In genomic region chr6:90588113-90588512, GRCm38 (mm10) we compare ENCODE assay signal across 21 mouse cellular contexts. TPM values are rescaled to one million over a fixed set of nuclear protein-coding genes. Genes with fewer than 3 reads are reported as not detected.
A peak's percentile ranks its signal among the peaks of the same experiment; 100 is the strongest.
DNase-seq lines count a peak whose midpoint lies in the region; ATAC-seq lines count a peak whose summit lies in the region.
"Had no signal": no experiment of that assay in that cellular context is flagged by ENCODE, and none has a peak within 500 bp of the region (broad histone marks: within the 10 kb centered on the region; RNA-seq: fewer than 3 reads in every experiment).

No protein-coding gene starts in this region.

- DNase-seq in gastrocnemius, adult 8-10 months (ENCODE audit: low spot score in 2 of 2) = peak; percentile 35 to 40
- no peak for DNase-seq in gastrocnemius, postnatal 14 days
- DNase-seq in lung, postnatal 36 days = peak; percentile 15
- DNase-seq in lung, postnatal 14 days = no peak
- DNase-seq in embryonic facial prominence, embryonic 14.5 days (ENCODE audit: low spot score) = peak; percentile 43
- DNase-seq in heart, adult 9 months (ENCODE audit: low spot score in 2 of 2) = no peak
- no peak for DNase-seq in spleen, adult 18-20 months
- DNase-seq: adrenal gland, postnatal 25 days; B cell, adult 2 months; cerebellum, adult 18-20 months; cerebellum, adult 9-11 months; cerebellum, postnatal 36 days; heart, postnatal 36 days had no signal

- no peak overlapping the region for H3K27ac ChIP-seq in embryonic facial prominence, embryonic 14.5 days (replicated peaks; ENCODE audit: low read depth, low read length)
- H3K27ac ChIP-seq: forebrain, embryonic 12.5 days; heart, embryonic 13.5 days; hindbrain, embryonic 15.5 days had no signal

- no peak overlapping the region for H3K4me3 ChIP-seq in embryonic facial prominence, embryonic 14.5 days (ENCODE audit: low read depth, low read length)
- H3K4me3 ChIP-seq: forebrain, embryonic 12.5 days; heart, embryonic 13.5 days; hindbrain, embryonic 15.5 days had no signal

- no peaks in the 10 kb centered on the region for H3K9me3 ChIP-seq in embryonic facial prominence, embryonic 14.5 days (ENCODE audit: control insufficient read depth, low read length)
- H3K9me3 ChIP-seq: forebrain, embryonic 12.5 days; G1E; heart, embryonic 13.5 days; hindbrain, embryonic 15.5 days had no signal

- peak; percentile 71; the same call in 1 of the 2 replicates for ATAC-seq in embryonic facial prominence, embryonic 14.5 days (ENCODE audit: low read depth)
- ATAC-seq: activated CD4-positive, CD25-positive, alpha-beta regulatory T cell, adult 4 months; CD4-positive, CD25-positive, alpha-beta regulatory T cell, adult 4 months; forebrain, embryonic 16.5 days; intestine, embryonic 16.5 days had no signal

- no peaks in the 10 kb centered on the region for H3K36me3 ChIP-seq in embryonic facial prominence, embryonic 14.5 days (ENCODE audit: control insufficient read depth, insufficient read depth, low read length)
- H3K36me3 ChIP-seq: forebrain, embryonic 12.5 days; G1E; heart, embryonic 13.5 days; hindbrain, embryonic 15.5 days had no signal

- H3K4me1 ChIP-seq in embryonic facial prominence, embryonic 14.5 days (ENCODE audit: control insufficient read depth, insufficient read depth, low read length) = no peaks in the 10 kb centered on the region
- H3K4me1 ChIP-seq: forebrain, embryonic 12.5 days; hindbrain, embryonic 15.5 days had no signal

- no peak overlapping the region for H3K9ac ChIP-seq in embryonic facial prominence, embryonic 14.5 days (ENCODE audit: low read depth, low read length)
- H3K9ac ChIP-seq: forebrain, embryonic 12.5 days; heart, embryonic 13.5 days; hindbrain, embryonic 15.5 days had no signal

- H3K4me2 ChIP-seq in embryonic facial prominence, embryonic 14.5 days (ENCODE audit: low read depth, low read length) = no peak overlapping the region
- H3K4me2 ChIP-seq: forebrain, embryonic 12.5 days; heart, embryonic 13.5 days; hindbrain, embryonic 15.5 days had no signal

- H3K27me3 ChIP-seq in embryonic facial prominence, embryonic 14.5 days (replicated peaks; ENCODE audit: control insufficient read depth, insufficient read depth, low read length) = no peaks in the 10 kb centered on the region
- H3K27me3 ChIP-seq: forebrain, embryonic 12.5 days; heart, embryonic 13.5 days; hindbrain, embryonic 15.5 days had no signal

- intact Hi-C loops in gastrocnemius, postnatal 14 days (cut with DNase I; ENCODE audit: low total_unique reads) = no loop called here

- WGBS in embryonic facial prominence, embryonic 14.5 days = 18% methylated on average over 5 of the region's 5 CpGs

RNA-seq across cellular contexts. Expression of gene Slc41a3, which starts 16.4 kb away (rescaled TPM):
- 10 to 100 TPM; 60.8 to 78.9 (median 75.8) TPM for total RNA-seq in gastrocnemius, adult 8-10 months (2022)
- total RNA-seq in gastrocnemius, postnatal 14 days (2021) = 10 to 100 TPM; 60.0 to 61.8 TPM
- 5.4 and 7.2 TPM in 2 replicates for polyA plus RNA-seq in embryonic facial prominence, embryonic 14.5 days (2014; fragmentation: Nextera tagmentation; extraction: Ambion mirVana)

Comparison
In these comparisons a context has a peak if more than half of its experiments do, and no peak if none do; other contexts are left out.
1. DNase-seq: peak in gastrocnemius, adult 8-10 months (2 of 2), lung, postnatal 36 days (single experiment) and embryonic facial prominence, embryonic 14.5 days (single experiment); none in gastrocnemius, postnatal 14 days (single experiment), lung, postnatal 14 days (single experiment), heart, adult 9 months (0 of 2) and spleen, adult 18-20 months (0 of 2).